Mouse (Mus musculus) right cerebral cortex, postnatal 14 days (tissue): Measurements from ENCODE around the gene Cecr2.
A peak's percentile ranks its signal among the peaks of the same experiment; 100 is the strongest.
"Not testable (repeated sequence)": the region's sequence is repeated elsewhere in the genome, so short reads cannot be mapped to it uniquely, and the experiment has no call there.

Source experiments
- DNase-seq: peaks from one replicate; pipeline ENCODE4 v3.0.0; 2022

Gene Cecr2

GRCm38 (mm10) chr6:120665816-120666760 is at the start of gene Cecr2:
TSS of gene Cecr2 (plus strand) at chr6:120666369.
- peak; percentile 67 for DNase-seq

GRCm38 (mm10) chr6:120617586-120617985 is 48.6 kb upstream of the Cecr2 start:
- DNase-seq = no peak

GRCm38 (mm10) chr6:120618518-120619402 is 47.4 kb upstream of the Cecr2 start:
- DNase-seq = no peak

GRCm38 (mm10) chr6:120620193-120620592 is 46.0 kb upstream of the Cecr2 start:
- DNase-seq = no peak

GRCm38 (mm10) chr6:120625081-120625480 is 41.1 kb upstream of the Cecr2 start:
- no peak for DNase-seq

- DNase-seq = no peak
Observed at GRCm38 (mm10) chr6:120627096-120627495, 39.1 kb upstream of the Cecr2 start.

GRCm38 (mm10) chr6:120628963-120629362 is 37.2 kb upstream of the Cecr2 start:
- DNase-seq = no peak

- DNase-seq = no peak
Observed at GRCm38 (mm10) chr6:120635391-120636028, 30.7 kb upstream of the Cecr2 start.

GRCm38 (mm10) chr6:120639547-120639946 is 26.6 kb upstream of the Cecr2 start:
- no peak for DNase-seq

- DNase-seq = no peak
Observed at GRCm38 (mm10) chr6:120641866-120642378, 24.2 kb upstream of the Cecr2 start.

GRCm38 (mm10) chr6:120643776-120644175 is 22.4 kb upstream of the Cecr2 start:
- no peak for DNase-seq

GRCm38 (mm10) chr6:120644346-120645299 is 21.5 kb upstream of the Cecr2 start:
- DNase-seq = no peak

GRCm38 (mm10) chr6:120647246-120648028 is 18.7 kb upstream of the Cecr2 start:
- DNase-seq = not testable (repeated sequence)

- no peak for DNase-seq
Observed at GRCm38 (mm10) chr6:120648205-120648604, 18.0 kb upstream of the Cecr2 start.

GRCm38 (mm10) chr6:120652666-120653065 is 13.5 kb upstream of the Cecr2 start:
- no peak for DNase-seq

GRCm38 (mm10) chr6:120655702-120656101 is 10.5 kb upstream of the Cecr2 start:
- no peak for DNase-seq

GRCm38 (mm10) chr6:120658848-120659247 is 7.3 kb upstream of the Cecr2 start:
- no peak for DNase-seq

GRCm38 (mm10) chr6:120665415-120665815 is 754 bp upstream of the Cecr2 start:
- peak; percentile 33 for DNase-seq

GRCm38 (mm10) chr6:120666761-120667421 is 722 bp downstream of the Cecr2 start:
- DNase-seq = peak; percentile 35

GRCm38 (mm10) chr6:120667422-120667781 is 1.2 kb downstream of the Cecr2 start:
- DNase-seq = no peak
